Mouse (Mus musculus) cerebellum, adult 2 months (tissue): ENCODE data around the gene Fras1.

Experiments used
- CTCF ChIP-seq: fragments of 200-500 bp; IDR thresholded peaks from 2 replicates; pipeline ENCODE4 v1.5.1; 2011; ENCODE audit warnings: low read depth, mild to moderate bottlenecking, control low read depth, low read length, moderate library complexity, borderline replicate concordance; ENCODE audit not compliant: insufficient read depth
- POLR2A ChIP-seq: fragments of 200-500 bp; IDR thresholded peaks from 2 replicates; pipeline ENCODE4 v1.6.1; 2011; ENCODE audit warnings: low read length, control low read depth, borderline replicate concordance; ENCODE audit not compliant: insufficient read depth

- TF ChIP-seq POLR2A, result no peak
- no peak for TF ChIP-seq CTCF
These were observed 78.3 kb downstream of the Fras1 start for GRCm38 (mm10) chr5:96452027-96452426.
